Mouse (Mus musculus): ENCODE data around the gene Tnni3. TPM values are rescaled to one million over a fixed set of nuclear protein-coding genes. Genes with fewer than 3 reads are reported as not detected.
A peak's percentile ranks its signal among the peaks of the same experiment; 100 is the strongest.
"Not testable (repeated sequence)": the region's sequence is repeated elsewhere in the genome, so short reads cannot be mapped to it uniquely, and the experiment has no call there.

Tnni3 gene
- 2,083 and 2,324 TPM in 2 replicates for polyA plus RNA-seq (2015; fragmentation: Nextera tagmentation; extraction: Ambion mirVana)

DNA sequence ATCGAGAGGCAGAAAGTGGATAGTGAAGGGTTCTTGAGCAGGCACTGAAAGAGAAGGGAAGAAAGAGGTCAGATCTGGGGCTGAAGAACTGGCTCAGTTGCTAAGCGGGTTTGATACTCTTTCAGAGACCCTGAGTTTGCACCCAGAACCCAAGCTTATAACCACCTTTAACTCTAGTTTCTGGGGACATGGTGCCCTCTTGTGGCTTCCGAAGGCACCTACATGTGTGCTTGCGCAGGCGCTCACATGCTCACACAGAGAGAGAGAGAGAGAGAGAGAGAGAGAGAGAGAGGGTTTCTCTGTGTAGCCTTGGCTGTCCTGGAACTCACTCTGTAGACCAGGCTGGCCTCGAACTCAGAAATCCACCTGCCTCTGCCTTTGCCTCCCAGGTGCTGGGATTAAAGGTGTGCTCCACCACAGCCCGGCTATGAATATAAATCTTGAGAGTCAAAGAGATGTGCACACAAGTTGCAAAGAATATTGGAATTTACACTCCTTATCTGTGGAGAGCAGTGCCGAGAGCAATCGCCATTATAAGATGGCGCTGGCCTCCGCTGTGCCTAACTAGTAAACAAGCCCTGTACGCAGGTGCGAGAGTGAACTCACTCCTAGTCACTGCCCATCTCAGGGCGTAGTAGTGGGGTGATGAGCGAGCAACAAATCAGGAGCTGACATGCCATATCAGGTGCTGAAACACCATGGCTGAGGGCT lies at the start of gene Tnni3:
Gene Tnni3 (minus strand): TSS at position 18 of the 711 bp plus-strand sequence.
- Histone ChIP-seq H3K27me3 (replicated peaks) (peaks cover 21% of the 10 kb centered on the region), H3K4me3 (peak within 1 kb of the TSS; percentile 72), H3K4me2 (peak within 1 kb of the TSS; percentile 76), H3K27ac (replicated peaks) (peak within 1 kb of the TSS; percentile 96), H3K4me1 (peaks cover 51% of the 10 kb centered on the region), H3K36me3 (peaks cover 12% of the 10 kb centered on the region), H3K9ac (peak within 1 kb of the TSS; percentile 93)
- H3K9me3 ChIP-seq; ATAC-seq (ENCODE audit: extremely low read depth, insufficient number of reproducible peaks, low FRiP score, low TSS enrichment): not testable (repeated sequence)
- WGBS = 67% methylated on average over 15 of the region's 15 CpGs

DNA sequence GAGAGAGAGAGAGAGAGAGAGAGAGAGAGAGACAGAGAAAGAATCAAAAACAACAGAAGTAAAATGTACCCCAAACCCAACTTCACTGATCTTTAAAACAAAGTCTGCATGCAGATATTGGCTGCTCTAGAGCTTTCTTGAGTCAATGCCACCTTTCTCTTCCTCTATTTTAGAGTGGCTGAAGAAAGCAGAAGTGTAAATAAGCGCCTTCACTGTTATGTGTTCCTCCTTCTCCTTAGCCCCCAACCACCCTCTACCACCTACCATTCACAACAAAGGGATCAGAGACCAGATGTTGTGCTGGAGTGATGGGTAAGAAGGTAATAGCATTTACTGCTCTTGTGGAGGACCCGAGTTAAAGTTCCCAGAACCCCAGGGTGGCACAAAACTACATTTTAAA lies 48.3 kb upstream of the Tnni3 start:
- not testable (repeated sequence) for H3K9ac ChIP-seq; H3K27me3 ChIP-seq (replicated peaks); ATAC-seq (ENCODE audit: extremely low read depth, insufficient number of reproducible peaks, low FRiP score, low TSS enrichment); H3K36me3 ChIP-seq; H3K4me3 ChIP-seq; H3K4me1 ChIP-seq; H3K9me3 ChIP-seq; H3K27ac ChIP-seq (replicated peaks); H3K4me2 ChIP-seq
- 61% methylated on average over 2 of the region's 2 CpGs for WGBS

DNA sequence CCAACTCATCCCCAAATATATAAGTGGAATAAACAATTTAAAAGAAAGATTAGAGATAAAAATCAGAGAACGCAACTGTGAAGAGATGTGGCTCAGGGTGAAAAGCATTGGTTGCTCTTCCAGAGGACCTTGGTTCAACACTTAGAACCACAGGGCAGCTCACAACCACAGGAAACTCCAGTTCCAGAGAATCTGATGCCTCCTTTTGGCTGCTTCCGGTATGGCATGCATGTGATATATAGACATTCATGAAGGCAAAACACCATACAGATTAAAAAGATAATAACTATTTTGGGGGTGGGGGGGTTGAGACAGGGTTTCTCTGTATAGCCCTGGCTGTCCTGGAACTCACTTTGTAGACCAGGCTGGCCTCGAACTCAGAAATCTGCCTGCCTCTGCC lies 38.6 kb upstream of the Tnni3 start:
- H3K9ac ChIP-seq = no peak overlapping the region
- no peaks in the 10 kb centered on the region for H3K4me1 ChIP-seq
- no peak overlapping the region for H3K27ac ChIP-seq (replicated peaks)
- H3K4me2 ChIP-seq = no peak overlapping the region
- no peak overlapping the region for H3K4me3 ChIP-seq
- no peaks in the 10 kb centered on the region for H3K36me3 ChIP-seq
- 0 out of 2 replicates have a peak, but pooled peaks cover under 1% of the 10 kb centered on the region for H3K27me3 ChIP-seq (replicated peaks)
- WGBS = 89% methylated on average over 3 of the region's 3 CpGs
- H3K9me3 ChIP-seq = no peaks in the 10 kb centered on the region
- no peak for ATAC-seq (ENCODE audit: extremely low read depth, insufficient number of reproducible peaks, low FRiP score, low TSS enrichment)

DNA sequence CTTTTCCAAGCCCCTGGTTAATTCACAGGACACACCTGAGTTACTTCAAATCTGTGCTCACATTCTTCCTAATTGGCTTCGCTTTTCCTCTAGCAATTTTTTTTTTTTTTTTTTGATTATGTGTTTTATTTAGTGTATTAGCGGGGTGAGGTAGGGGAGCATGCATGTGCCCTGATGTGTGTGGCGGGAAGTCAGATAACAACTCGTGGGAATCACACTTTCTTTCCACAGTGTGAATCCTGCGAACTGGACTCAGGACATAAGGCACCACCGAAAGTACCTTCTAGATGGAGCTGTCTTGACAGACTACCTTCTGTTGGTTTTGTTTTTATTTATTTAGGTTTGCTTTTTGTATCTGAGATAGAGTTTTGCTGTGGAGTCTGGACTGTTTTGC lies 33.1 kb upstream of the Tnni3 start:
- H3K9me3 ChIP-seq = no peaks in the 10 kb centered on the region
- H3K4me1 ChIP-seq = no peaks in the 10 kb centered on the region
- 58% methylated on average over 6 of the region's 6 CpGs for WGBS
- H3K4me3 ChIP-seq = no peak overlapping the region
- no peak overlapping the region for H3K9ac ChIP-seq
- H3K4me2 ChIP-seq = no peak overlapping the region
- H3K27ac ChIP-seq (replicated peaks) = no peak overlapping the region
- peaks cover 33% of the 10 kb centered on the region for H3K27me3 ChIP-seq (replicated peaks)
- no peak for ATAC-seq (ENCODE audit: extremely low read depth, insufficient number of reproducible peaks, low FRiP score, low TSS enrichment)
- no peaks in the 10 kb centered on the region for H3K36me3 ChIP-seq

DNA sequence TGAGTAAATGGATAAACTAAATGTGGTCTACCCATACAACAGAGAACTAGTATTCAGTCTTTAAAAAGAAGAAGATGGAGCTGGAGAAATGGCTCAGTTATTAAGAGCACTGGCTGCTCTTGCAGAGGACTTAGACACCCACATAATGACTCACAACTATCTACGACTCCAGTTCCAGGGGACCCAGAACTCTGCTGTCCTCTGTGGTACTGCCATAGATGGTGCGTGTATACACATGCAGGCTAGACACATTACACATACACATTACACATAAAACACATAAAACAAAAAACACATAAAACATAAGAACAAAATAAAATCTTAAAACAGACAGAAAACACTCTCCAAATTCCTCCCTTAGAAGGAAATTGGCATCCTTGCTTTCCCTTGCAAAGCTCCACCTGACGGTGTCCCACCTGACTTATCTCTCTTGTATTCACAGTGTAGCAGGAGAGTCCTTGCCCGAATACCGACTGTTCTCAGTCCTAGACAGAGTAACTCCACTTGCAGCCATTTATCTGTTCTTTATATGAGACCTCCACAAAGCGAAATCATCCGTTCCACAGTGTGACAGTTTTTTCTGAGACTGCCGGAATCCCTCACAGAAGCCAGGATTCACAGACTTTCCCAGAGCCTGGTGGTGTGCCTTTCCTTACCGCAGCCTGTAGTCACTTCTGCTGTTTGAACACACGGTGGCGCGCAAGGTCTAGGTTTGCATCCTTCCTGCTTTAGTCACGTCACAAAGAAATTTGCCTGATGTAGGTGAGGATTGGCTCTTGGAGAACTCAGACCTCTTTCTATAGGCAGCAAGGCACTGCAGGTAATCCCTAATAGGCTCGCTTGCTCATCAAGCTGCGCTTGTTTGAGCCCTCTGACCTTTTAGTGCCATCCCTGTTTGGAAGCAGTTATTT lies 32.5 kb upstream of the Tnni3 start:
- Histone ChIP-seq H3K36me3 (no peaks in the 10 kb centered on the region), H3K9me3 (no peaks in the 10 kb centered on the region), H3K27ac (replicated peaks) (no peak overlapping the region), H3K4me1 (no peaks in the 10 kb centered on the region), H3K4me2 (no peak overlapping the region), H3K4me3 (no peak overlapping the region), H3K9ac (no peak overlapping the region), H3K27me3 (replicated peaks) (peaks cover 33% of the 10 kb centered on the region)
- 20% methylated on average over 15 of the region's 15 CpGs for WGBS
- ATAC-seq (ENCODE audit: extremely low read depth, insufficient number of reproducible peaks, low FRiP score, low TSS enrichment) = no peak

DNA sequence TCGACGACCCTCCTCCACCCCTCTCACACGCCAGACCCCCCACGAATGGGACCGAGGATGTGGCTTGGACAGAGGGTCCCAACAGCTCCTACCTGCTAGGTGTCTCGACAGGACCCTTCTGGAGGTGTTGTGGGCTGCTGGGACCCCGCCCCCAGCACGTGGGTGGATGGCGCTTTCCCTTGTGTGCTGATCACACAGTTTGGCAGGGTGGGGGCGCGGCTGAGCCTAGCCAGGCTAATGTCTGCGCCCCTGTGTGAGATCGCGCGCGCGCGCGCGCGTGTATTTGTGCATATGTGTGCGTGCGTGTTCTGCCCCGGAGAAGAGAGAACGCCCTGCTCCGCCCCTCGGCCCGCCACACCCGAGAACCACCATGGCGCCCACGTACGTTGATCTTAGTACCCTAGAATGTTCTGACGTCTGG lies 23.2 kb upstream of the Tnni3 start, which contains the start of gene Syt5:
Gene Syt5 (minus strand): TSS at position 321 of the 421 bp plus-strand sequence.
- ATAC-seq (ENCODE audit: extremely low read depth, insufficient number of reproducible peaks, low FRiP score, low TSS enrichment) = no peak
- 11% methylated on average over 33 of the region's 33 CpGs for WGBS
- H3K9ac ChIP-seq = peak within 1 kb of the TSS; percentile 44

DNA sequence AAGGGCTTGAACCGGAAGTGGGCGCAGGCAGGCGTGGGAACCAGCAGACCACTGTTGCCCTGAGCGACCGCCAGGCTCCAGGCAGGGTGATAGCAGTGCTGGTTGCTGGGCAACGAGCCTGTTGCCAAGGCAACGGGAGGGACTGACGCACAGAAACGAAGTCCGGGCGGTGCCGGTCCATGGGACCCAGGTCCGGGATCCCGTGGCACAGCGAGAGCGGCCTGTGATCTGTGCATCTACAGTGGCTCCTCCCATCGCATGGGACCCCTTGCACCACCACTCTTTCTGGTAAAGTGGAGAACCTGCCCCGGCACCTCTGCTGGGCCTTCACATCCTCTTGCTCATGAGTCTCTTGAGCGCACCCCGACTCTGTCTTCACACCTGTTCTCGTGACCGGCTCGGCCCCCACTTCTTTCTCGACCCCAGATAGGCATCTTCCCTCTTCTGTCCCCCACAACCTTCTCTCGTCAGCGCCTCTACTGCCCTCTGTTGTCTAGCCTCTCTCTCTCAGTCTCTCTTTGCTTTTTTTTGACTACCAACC lies 22.6 kb upstream of the Tnni3 start:
- peak overlapping the region; percentile 65 for H3K4me2 ChIP-seq
- 0 out of 2 replicates have a peak, but pooled peaks have one; percentile 12 for ATAC-seq (ENCODE audit: extremely low read depth, insufficient number of reproducible peaks, low FRiP score, low TSS enrichment)
- H3K27ac ChIP-seq (replicated peaks) = no peak overlapping the region
- peak overlapping the region; percentile 40 for H3K4me3 ChIP-seq
- 2% methylated on average over 26 of the region's 26 CpGs for WGBS
- H3K9me3 ChIP-seq = no peaks in the 10 kb centered on the region
- H3K9ac ChIP-seq = peak overlapping the region; percentile 3; the same call in 1 of the 2 replicates
- H3K4me1 ChIP-seq = peaks cover 12% of the 10 kb centered on the region
- peaks cover 45% of the 10 kb centered on the region for H3K27me3 ChIP-seq (replicated peaks)
- H3K36me3 ChIP-seq = no peaks in the 10 kb centered on the region

More for the DNA sequence above, 23.2 kb upstream of the Tnni3 start, which contains the start of gene Syt5:
- Histone ChIP-seq H3K4me2 (peak within 1 kb of the TSS; percentile 65), H3K27me3 (replicated peaks) (peaks cover 42% of the 10 kb centered on the region), H3K27ac (replicated peaks) (no peak within 1 kb of the TSS), H3K4me1 (peaks cover 12% of the 10 kb centered on the region), H3K36me3 (no peaks in the 10 kb centered on the region), H3K4me3 (peak within 1 kb of the TSS; percentile 40), H3K9me3 (no peaks in the 10 kb centered on the region)

DNA sequence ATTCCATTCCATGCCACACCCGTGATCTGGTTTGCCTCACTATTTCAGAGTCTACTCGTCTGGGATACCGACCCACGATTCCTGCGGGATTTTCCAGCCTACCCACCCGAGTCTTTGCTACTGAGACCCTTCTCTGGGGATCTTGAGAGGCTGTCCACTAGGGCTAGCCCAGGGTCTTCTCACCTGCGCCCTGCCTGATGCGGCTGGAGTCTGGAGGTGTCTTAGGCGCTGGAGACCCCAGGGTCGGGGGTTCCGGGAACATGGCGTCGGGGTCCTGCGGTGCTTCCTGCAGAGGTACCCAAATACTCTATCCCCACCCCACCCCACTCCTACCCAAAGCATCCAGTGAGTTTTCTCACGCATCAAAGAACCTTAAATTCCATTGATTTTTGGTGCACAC lies 22.0 kb upstream of the Tnni3 start:
- Histone ChIP-seq H3K27me3 (replicated peaks) (peaks cover 45% of the 10 kb centered on the region), H3K4me1 (peaks cover 12% of the 10 kb centered on the region), H3K36me3 (no peaks in the 10 kb centered on the region), H3K9ac (no peak overlapping the region), H3K27ac (replicated peaks) (no peak overlapping the region), H3K4me3 (peak overlapping the region; percentile 40), H3K9me3 (no peaks in the 10 kb centered on the region), H3K4me2 (peak overlapping the region; percentile 65; the same call in 1 of the 2 replicates)
- ATAC-seq (ENCODE audit: extremely low read depth, insufficient number of reproducible peaks, low FRiP score, low TSS enrichment) = no peak
- WGBS = 61% methylated on average over 15 of the region's 15 CpGs

DNA sequence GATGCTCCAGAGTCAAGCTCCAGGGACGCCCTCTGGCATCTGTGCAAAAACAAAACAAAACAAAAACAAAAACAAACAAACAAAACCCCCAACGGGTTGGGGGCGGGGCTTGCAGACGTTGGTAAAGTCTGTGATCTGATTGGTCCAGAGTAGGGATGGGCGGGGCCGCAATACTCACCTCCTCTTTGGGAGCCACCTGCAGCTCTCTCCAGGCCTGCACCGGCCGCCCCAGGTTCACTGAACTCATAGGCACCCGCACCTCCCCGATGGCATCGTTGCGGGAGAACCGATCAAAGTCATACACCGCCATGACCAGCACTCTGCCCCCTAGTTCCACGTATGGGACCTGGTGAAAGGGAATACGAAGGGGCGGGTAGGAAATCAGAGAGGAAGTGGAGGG lies 18.0 kb upstream of the Tnni3 start:
- Histone ChIP-seq H3K4me3 (no peak overlapping the region), H3K4me1 (peaks cover 8% of the 10 kb centered on the region), H3K36me3 (no peaks in the 10 kb centered on the region), H3K9me3 (no peaks in the 10 kb centered on the region), H3K27ac (replicated peaks) (no peak overlapping the region), H3K27me3 (replicated peaks) (peaks cover 37% of the 10 kb centered on the region), H3K9ac (no peak overlapping the region), H3K4me2 (no peak overlapping the region)
- ATAC-seq (ENCODE audit: extremely low read depth, insufficient number of reproducible peaks, low FRiP score, low TSS enrichment) = peak; percentile 69; the same call in 1 of the 2 replicates
- WGBS = 26% methylated on average over 17 of the region's 17 CpGs

DNA sequence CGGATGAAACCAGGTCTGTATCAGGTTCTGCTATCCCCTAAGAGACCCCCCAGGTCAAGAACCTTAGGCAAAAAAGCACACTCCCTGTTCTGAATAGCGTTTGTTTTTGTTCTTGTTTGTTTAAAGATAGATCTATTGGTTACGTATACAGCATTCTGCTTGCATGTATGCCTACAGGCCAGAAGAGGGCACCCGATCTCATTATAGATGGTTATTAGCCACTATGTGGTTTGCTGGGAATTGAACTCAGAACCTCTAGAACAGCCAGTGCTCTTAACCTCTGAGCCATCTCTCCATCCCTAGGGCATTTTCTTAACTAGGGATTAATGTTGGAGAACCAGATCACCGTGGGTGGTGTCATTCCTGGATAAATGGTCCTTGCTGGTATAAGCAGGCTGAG lies 17.3 kb upstream of the Tnni3 start:
- Histone ChIP-seq H3K4me2 (no peak overlapping the region), H3K4me3 (no peak overlapping the region), H3K4me1 (peaks cover 1% of the 10 kb centered on the region; the same call in 1 of the 2 replicates), H3K9me3 (no peaks in the 10 kb centered on the region), H3K27me3 (replicated peaks) (peaks cover 34% of the 10 kb centered on the region), H3K27ac (replicated peaks) (no peak overlapping the region), H3K36me3 (no peaks in the 10 kb centered on the region), H3K9ac (no peak overlapping the region)
- no peak for ATAC-seq (ENCODE audit: extremely low read depth, insufficient number of reproducible peaks, low FRiP score, low TSS enrichment)
- WGBS = 54% methylated on average over 5 of the region's 5 CpGs

DNA sequence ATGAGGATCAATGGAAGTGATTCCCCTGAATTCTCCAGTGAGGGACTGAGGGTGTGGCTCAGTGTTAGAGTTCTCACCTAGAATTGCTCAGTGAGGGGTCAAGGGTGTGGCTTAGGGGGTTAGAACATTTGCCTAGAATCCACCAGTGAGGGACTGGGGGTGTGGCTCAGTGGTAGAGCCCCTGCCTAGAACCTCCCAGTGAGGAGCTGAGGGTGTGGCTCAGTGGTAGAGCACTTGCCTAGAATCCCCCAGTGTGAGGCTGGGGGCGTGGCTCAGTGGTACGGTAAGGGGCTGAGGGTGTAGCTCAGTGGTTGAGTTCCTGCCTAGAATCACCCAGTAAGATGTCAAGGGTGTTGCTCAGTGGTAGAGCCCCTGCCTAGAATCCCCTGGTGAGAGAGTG lies 15.0 kb upstream of the Tnni3 start:
- no peaks in the 10 kb centered on the region for H3K36me3 ChIP-seq
- no peaks in the 10 kb centered on the region for H3K4me1 ChIP-seq
- ATAC-seq (ENCODE audit: extremely low read depth, insufficient number of reproducible peaks, low FRiP score, low TSS enrichment) = no peak
- no peaks in the 10 kb centered on the region for H3K9me3 ChIP-seq
- H3K4me3 ChIP-seq = no peak overlapping the region
- WGBS = 89% methylated on average over 2 of the region's 2 CpGs
- no peak overlapping the region for H3K9ac ChIP-seq
- H3K27ac ChIP-seq (replicated peaks) = no peak overlapping the region
- H3K4me2 ChIP-seq = no peak overlapping the region
- peaks cover 33% of the 10 kb centered on the region for H3K27me3 ChIP-seq (replicated peaks)
